ENCODE assay signal across 8 mouse cellular contexts in genomic region chr17:14201281-14201787, GRCm38 (mm10). TPM values are rescaled to one million over a fixed set of nuclear protein-coding genes. Genes with fewer than 3 reads are reported as not detected.
DNase-seq lines count a peak whose midpoint lies in the region; ATAC-seq and TF ChIP-seq lines count a peak whose summit lies in the region.

No protein-coding gene starts in this region.

- peak; percentile 25 to 37 for DNase-seq in cerebellum, postnatal 10 days
- no peak for DNase-seq in cerebellum, adult 8-10 months
- peak; percentile 62 for DNase-seq in embryo, embryonic 11 days
- DNase-seq in kidney, adult 11 months, result peak; percentile 59
- DNase-seq in right cerebral cortex, postnatal 4 days, result no peak
- DNase-seq in cerebellum, adult 2 months, result no peak
- DNase-seq in layer of hippocampus, postnatal 36 days, result no peak

- H3K4me3 ChIP-seq in liver, embryonic 16.5 days (ENCODE audit: low read depth, low read length), result no peak overlapping the region
- no peak overlapping the region for H3K4me3 ChIP-seq in cerebellum, adult 2 months (replicated peaks; ENCODE audit: insufficient read depth, low read depth, low read length)

- H3K36me3 ChIP-seq in liver, embryonic 16.5 days (ENCODE audit: control insufficient read depth, insufficient read depth), result no peaks in the 10 kb centered on the region

- TF ChIP-seq POLR2A in cerebellum, adult 2 months (IDR thresholded peaks at IDR 0.05; ENCODE audit: borderline replicate concordance, insufficient read depth, low read length), result no peak

- H3K9me3 ChIP-seq in liver, embryonic 16.5 days (replicated peaks; ENCODE audit: control insufficient read depth, low read length), result no peaks in the 10 kb centered on the region

- 20% methylated on average over 12 of the region's 12 CpGs for WGBS in liver, embryonic 16.5 days (ENCODE audit: insufficient replicate concordance)
- 26% methylated on average over 12 of the region's 12 CpGs for WGBS in cerebellum, adult 2 months

- H3K9ac ChIP-seq in liver, embryonic 16.5 days (ENCODE audit: low read depth, low read length), result no peak overlapping the region

- peak overlapping the region; percentile 41 for H3K4me2 ChIP-seq in liver, embryonic 16.5 days (ENCODE audit: low read depth, low read length)

- H3K27ac ChIP-seq in liver, embryonic 16.5 days (ENCODE audit: low read length), result no peak overlapping the region
- no peak overlapping the region for H3K27ac ChIP-seq in cerebellum, adult 2 months (ENCODE audit: insufficient read depth, low read length)

- H3K27me3 ChIP-seq in liver, embryonic 16.5 days (ENCODE audit: control insufficient read depth, insufficient read depth, low read depth, low read length), result peaks cover 31% of the 10 kb centered on the region
- no peaks in the 10 kb centered on the region; the same call in 1 of the 2 replicates for H3K27me3 ChIP-seq in cerebellum, adult 2 months (ENCODE audit: control insufficient read depth, insufficient read depth, low read length)

- no peak for ATAC-seq in liver, embryonic 16.5 days (ENCODE audit: low read depth)

- TF ChIP-seq CTCF in cerebellum, adult 2 months (IDR thresholded peaks at IDR 0.05; ENCODE audit: borderline replicate concordance, insufficient read depth, low read depth, low read length), result no peak

- H3K4me1 ChIP-seq in liver, embryonic 16.5 days (ENCODE audit: control insufficient read depth, low read depth, low read length), result peaks cover 8% of the 10 kb centered on the region
- no peaks in the 10 kb centered on the region; the same call in 1 of the 2 replicates for H3K4me1 ChIP-seq in cerebellum, adult 2 months (ENCODE audit: control insufficient read depth, insufficient read depth, low read length)

RNA-seq across cellular contexts. Expression of gene Dact2, which starts 2.8 kb away (rescaled TPM):
- 0.75 and 1.3 TPM in 2 replicates for polyA plus RNA-seq in liver, embryonic 16.5 days (2015; fragmentation: Nextera tagmentation; extraction: Ambion mirVana)
- 6.5 and 7.2 TPM in 2 replicates for polyA plus RNA-seq in cerebellum, adult 2 months (2012; rRNA removed)
- 10 to 100 TPM; 19.9 to 25.2 TPM for total RNA-seq in layer of hippocampus, postnatal 36 days (2021)

Comparison
In these comparisons a context has a peak if more than half of its experiments do, and no peak if none do; other contexts are left out.
1. DNase-seq: peak in cerebellum, postnatal 10 days (2 of 2), embryo, embryonic 11 days (single experiment) and kidney, adult 11 months (single experiment); none in cerebellum, adult 8-10 months (single experiment), right cerebral cortex, postnatal 4 days (single experiment), cerebellum, adult 2 months (0 of 2) and layer of hippocampus, postnatal 36 days (0 of 2).